Mouse (Mus musculus) layer of hippocampus, adult 9-10 months (tissue): Measurements from ENCODE around the gene Tvp23b.

ENCODE experiments used
- DNase-seq: peaks from one replicate; pipeline ENCODE4 v3.0.0; 2022; ENCODE audit warnings: low spot score

The Tvp23b gene

GRCm38 (mm10) chr11:62943538-62943937, 64.3 kb downstream of the Tvp23b start:
- no peak for DNase-seq

GRCm38 (mm10) chr11:62945514-62945913, 66.3 kb downstream of the Tvp23b start:
- no peak for DNase-seq

GRCm38 (mm10) chr11:62949548-62949947, 70.3 kb downstream of the Tvp23b start:
- no peak for DNase-seq

GRCm38 (mm10) chr11:62951012-62951411, 71.8 kb downstream of the Tvp23b start, which contains the start of gene Cdrt4:
TSS of gene Cdrt4 (plus strand) at chr11:62951193.
- DNase-seq = no peak

- no peak for DNase-seq
Observed at GRCm38 (mm10) chr11:62954766-62955165, 75.5 kb downstream of the Tvp23b start.

- DNase-seq = no peak
Observed at GRCm38 (mm10) chr11:62955186-62955585, 75.9 kb downstream of the Tvp23b start.

- DNase-seq = no peak
Observed at GRCm38 (mm10) chr11:62955776-62956175, 76.5 kb downstream of the Tvp23b start.

- DNase-seq = no peak
Observed at GRCm38 (mm10) chr11:62957626-62958180, 78.4 kb downstream of the Tvp23b start.

- no peak for DNase-seq
Observed at GRCm38 (mm10) chr11:62963292-62963691, 84.0 kb downstream of the Tvp23b start.

GRCm38 (mm10) chr11:62966424-62966764, 87.1 kb downstream of the Tvp23b start:
- DNase-seq = no peak
